ENCODE assay signal across 22 mouse cellular contexts in the genomic region with DNA sequence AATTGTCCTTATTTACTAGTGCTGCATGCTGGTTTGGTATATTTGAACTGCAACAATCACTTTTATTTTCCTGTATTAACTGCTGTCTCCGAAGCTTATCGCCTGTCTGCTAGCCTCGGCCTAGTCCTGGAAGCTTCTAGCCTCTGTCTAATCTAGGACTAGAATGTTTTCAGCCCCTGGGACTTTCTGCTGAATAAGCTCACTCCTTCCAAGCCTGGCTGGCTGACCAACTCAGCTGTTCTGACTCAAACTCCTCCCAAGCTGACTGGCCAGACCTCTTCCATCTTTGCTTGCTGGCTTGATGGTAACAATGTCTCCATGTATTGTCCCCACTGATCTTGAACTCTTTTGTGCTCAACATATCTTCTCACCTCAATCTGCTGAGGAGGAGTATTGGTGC. TPM values are rescaled to one million over a fixed set of nuclear protein-coding genes. Genes with fewer than 3 reads are reported as not detected.
"Had no signal": no experiment of that assay in that cellular context is flagged by ENCODE, and none has a peak within 500 bp of the region (broad histone marks: within the 10 kb centered on the region; RNA-seq: fewer than 3 reads in every experiment).

No protein-coding gene starts in this region.

- H3K4me3 ChIP-seq: limb, embryonic 15.5 days; liver, embryonic 12.5 days; midbrain, embryonic 10.5 days; myocyte; neural tube, embryonic 15.5 days had no signal

- H3K9me3 ChIP-seq: limb, embryonic 15.5 days; liver, embryonic 12.5 days; neural tube, embryonic 15.5 days had no signal

- H3K36me3 ChIP-seq: limb, embryonic 15.5 days; liver, embryonic 12.5 days; neural tube, embryonic 15.5 days had no signal

- H3K9ac ChIP-seq: limb, embryonic 15.5 days; liver, embryonic 12.5 days; lung, embryonic 14.5 days; neural tube, embryonic 15.5 days had no signal

- H3K4me1 ChIP-seq: liver, embryonic 12.5 days had no signal

- ATAC-seq: liver, embryonic 12.5 days had no signal

- H3K27me3 ChIP-seq: limb, embryonic 15.5 days; liver, embryonic 12.5 days; neural tube, embryonic 15.5 days had no signal

- H3K4me2 ChIP-seq: limb, embryonic 15.5 days; liver, embryonic 12.5 days; lung, embryonic 14.5 days; neural tube, embryonic 15.5 days had no signal

- DNase-seq: kidney, postnatal 25 days; layer of hippocampus, adult 9-11 months; layer of hippocampus, postnatal 36 days; lung, embryonic 14.5 days; lung, postnatal 10 days; lung, postnatal 4 days; midbrain, embryonic 14.5 days; spleen, adult 18-20 months; thymus, postnatal 36 days had no signal

- H3K27ac ChIP-seq: limb, embryonic 15.5 days; liver, embryonic 12.5 days; midbrain, embryonic 10.5 days; neural tube, embryonic 15.5 days had no signal

RNA-seq across cellular contexts. Expression of a gene that starts 25.4 kb away (rescaled TPM):
- total RNA-seq: layer of hippocampus, postnatal 36 days; left cerebral cortex, adult 8-10 months; left cerebral cortex, postnatal 25 days; megakaryocyte, adult 5-6 weeks had no signal
- polyA plus RNA-seq: kidney, embryonic 16.5 days; limb, embryonic 11.5 days; limb, embryonic 15.5 days; liver, embryonic 12.5 days; liver, embryonic 16.5 days; lung, embryonic 14.5 days; midbrain, embryonic 10.5 days; midbrain, embryonic 14.5 days; myocyte; neural tube, embryonic 11.5 days; neural tube, embryonic 15.5 days; thymus, postnatal 0 days had no signal
